Mouse (Mus musculus): ENCODE data around the gene Npy2r.

GRCm38 (mm10) chr3:82557786-82558185 lies 9.9 kb upstream of the Npy2r start:
- no peak for TF ChIP-seq HCFC1 (IDR thresholded peaks at IDR 0.05; ENCODE audit: borderline replicate concordance, insufficient read depth, low read length)
- no peak for TF ChIP-seq MAFK (IDR thresholded peaks at IDR 0.05; ENCODE audit: insufficient read depth, low read depth, low read length)
- no peak for TF ChIP-seq ZC3H11A (IDR thresholded peaks at IDR 0.05; ENCODE audit: borderline replicate concordance, low read depth, low read length)
